Mouse (Mus musculus): ENCODE results near the gene Irak2. TPM values are rescaled to one million over a fixed set of nuclear protein-coding genes. Genes with fewer than 3 reads are reported as not detected.

Irak2 gene
- polyA plus RNA-seq, 1 experiment from 2014 or later: 7.9 TPM

GRCm38 (mm10) chr6:113642605-113643004 lies 4.3 kb downstream of the Irak2 start:
- H3K9ac ChIP-seq: no peak overlapping the region
- H3K4me3 ChIP-seq: no peak overlapping the region
- no peaks in the 10 kb centered on the region for H3K27me3 ChIP-seq (replicated peaks)
- no peaks in the 10 kb centered on the region for H3K36me3 ChIP-seq
- H3K4me2 ChIP-seq: no peak overlapping the region
- no peak overlapping the region for H3K27ac ChIP-seq (ENCODE audit: poor library complexity, severe bottlenecking)
- WGBS: 77% methylated on average over 8 of the region's 8 CpGs
- no peaks in the 10 kb centered on the region for H3K9me3 ChIP-seq (replicated peaks)
- no peak for ATAC-seq (ENCODE audit: insufficient number of reproducible peaks, low FRiP score)
- peaks cover 3% of the 10 kb centered on the region; the same call in 1 of the 2 replicates for H3K4me1 ChIP-seq (replicated peaks)

- Histone ChIP-seq H3K4me1 (replicated peaks) (peaks cover 3% of the 10 kb centered on the region; the same call in 1 of the 2 replicates), H3K9me3 (replicated peaks) (no peaks in the 10 kb centered on the region), H3K27ac (ENCODE audit: poor library complexity, severe bottlenecking) (no peak overlapping the region), H3K27me3 (replicated peaks) (no peaks in the 10 kb centered on the region), H3K4me2 (no peak overlapping the region), H3K4me3 (no peak overlapping the region), H3K36me3 (no peaks in the 10 kb centered on the region), H3K9ac (no peak overlapping the region)
- 72% methylated on average over 4 of the region's 4 CpGs for WGBS
- no peak for ATAC-seq (ENCODE audit: insufficient number of reproducible peaks, low FRiP score)
These were observed 4.8 kb downstream of the Irak2 start for GRCm38 (mm10) chr6:113643021-113643420.

- no peak overlapping the region for H3K9ac ChIP-seq
- no peaks in the 10 kb centered on the region for H3K9me3 ChIP-seq (replicated peaks)
- no peaks in the 10 kb centered on the region for H3K27me3 ChIP-seq (replicated peaks)
- H3K4me1 ChIP-seq (replicated peaks): no peaks in the 10 kb centered on the region; the same call in 1 of the 2 replicates
- WGBS: 93% methylated on average over 2 of the region's 2 CpGs
- no peaks in the 10 kb centered on the region for H3K36me3 ChIP-seq
- ATAC-seq (ENCODE audit: insufficient number of reproducible peaks, low FRiP score): no peak
- no peak overlapping the region for H3K4me2 ChIP-seq
- 0 out of 2 replicates have a peak overlapping the region, but pooled peaks have one; percentile 53 for H3K27ac ChIP-seq (ENCODE audit: poor library complexity, severe bottlenecking)
- H3K4me3 ChIP-seq: no peak overlapping the region
These were observed 5.7 kb downstream of the Irak2 start for GRCm38 (mm10) chr6:113643967-113644366.

GRCm38 (mm10) chr6:113644808-113645207 lies 6.5 kb downstream of the Irak2 start:
- Histone ChIP-seq H3K4me3 (no peak overlapping the region), H3K9ac (no peak overlapping the region), H3K4me2 (no peak overlapping the region), H3K36me3 (no peaks in the 10 kb centered on the region), H3K27me3 (replicated peaks) (no peaks in the 10 kb centered on the region), H3K4me1 (replicated peaks) (no peaks in the 10 kb centered on the region; the same call in 1 of the 2 replicates), H3K9me3 (replicated peaks) (no peaks in the 10 kb centered on the region), H3K27ac (ENCODE audit: poor library complexity, severe bottlenecking) (peak overlapping the region; percentile 53; the same call in 1 of the 2 replicates)
- 0 out of 2 replicates have a peak, but pooled peaks have one; percentile 51 for ATAC-seq (ENCODE audit: insufficient number of reproducible peaks, low FRiP score)
- 63% methylated on average over 8 of the region's 8 CpGs for WGBS

GRCm38 (mm10) chr6:113649346-113650196 lies 11.3 kb downstream of the Irak2 start:
- Histone ChIP-seq H3K4me3 (no peak overlapping the region), H3K36me3 (no peaks in the 10 kb centered on the region), H3K4me2 (no peak overlapping the region), H3K4me1 (replicated peaks) (no peaks in the 10 kb centered on the region; the same call in 1 of the 2 replicates), H3K9me3 (replicated peaks) (no peaks in the 10 kb centered on the region), H3K9ac (no peak overlapping the region), H3K27me3 (replicated peaks) (no peaks in the 10 kb centered on the region), H3K27ac (ENCODE audit: poor library complexity, severe bottlenecking) (no peak overlapping the region)
- 82% methylated on average over 7 of the region's 7 CpGs for WGBS
- no peak for ATAC-seq (ENCODE audit: insufficient number of reproducible peaks, low FRiP score)

GRCm38 (mm10) chr6:113650197-113650640 lies 12.0 kb downstream of the Irak2 start:
- ATAC-seq (ENCODE audit: insufficient number of reproducible peaks, low FRiP score): no peak
- Histone ChIP-seq H3K4me2 (no peak overlapping the region), H3K27me3 (replicated peaks) (no peaks in the 10 kb centered on the region), H3K4me3 (no peak overlapping the region), H3K9ac (no peak overlapping the region), H3K27ac (ENCODE audit: poor library complexity, severe bottlenecking) (no peak overlapping the region), H3K4me1 (replicated peaks) (0 out of 2 replicates have a peak, but pooled peaks cover 4% of the 10 kb centered on the region), H3K9me3 (replicated peaks) (no peaks in the 10 kb centered on the region), H3K36me3 (no peaks in the 10 kb centered on the region)
- WGBS: 66% methylated on average over 4 of the region's 4 CpGs

- H3K4me3 ChIP-seq: no peak overlapping the region
- H3K27ac ChIP-seq (ENCODE audit: poor library complexity, severe bottlenecking): no peak overlapping the region
- no peak overlapping the region for H3K4me2 ChIP-seq
- no peak for ATAC-seq (ENCODE audit: insufficient number of reproducible peaks, low FRiP score)
- no peaks in the 10 kb centered on the region for H3K27me3 ChIP-seq (replicated peaks)
- H3K36me3 ChIP-seq: no peaks in the 10 kb centered on the region
- H3K4me1 ChIP-seq (replicated peaks): 0 out of 2 replicates have a peak, but pooled peaks cover 4% of the 10 kb centered on the region
- H3K9me3 ChIP-seq (replicated peaks): no peaks in the 10 kb centered on the region
- H3K9ac ChIP-seq: no peak overlapping the region
- WGBS: 61% methylated on average over 3 of the region's 3 CpGs
These were observed 13.4 kb downstream of the Irak2 start for GRCm38 (mm10) chr6:113651626-113652025.

GRCm38 (mm10) chr6:113653551-113653950 lies 15.3 kb downstream of the Irak2 start:
- no peaks in the 10 kb centered on the region for H3K27me3 ChIP-seq (replicated peaks)
- H3K27ac ChIP-seq (ENCODE audit: poor library complexity, severe bottlenecking): no peak overlapping the region
- no peaks in the 10 kb centered on the region for H3K36me3 ChIP-seq
- H3K4me3 ChIP-seq: no peak overlapping the region
- H3K4me1 ChIP-seq (replicated peaks): peaks cover 7% of the 10 kb centered on the region; the same call in 1 of the 2 replicates
- H3K9me3 ChIP-seq (replicated peaks): no peaks in the 10 kb centered on the region
- ATAC-seq (ENCODE audit: insufficient number of reproducible peaks, low FRiP score): no peak
- no peak overlapping the region for H3K4me2 ChIP-seq
- WGBS: 85% methylated on average over 7 of the region's 7 CpGs
- no peak overlapping the region for H3K9ac ChIP-seq

- H3K9me3 ChIP-seq (replicated peaks): no peaks in the 10 kb centered on the region
- no peaks in the 10 kb centered on the region for H3K36me3 ChIP-seq
- no peak overlapping the region for H3K4me2 ChIP-seq
- no peaks in the 10 kb centered on the region for H3K27me3 ChIP-seq (replicated peaks)
- no peak for ATAC-seq (ENCODE audit: insufficient number of reproducible peaks, low FRiP score)
- no peak overlapping the region for H3K4me3 ChIP-seq
- WGBS: 68% methylated on average over 8 of the region's 8 CpGs
- H3K27ac ChIP-seq (ENCODE audit: poor library complexity, severe bottlenecking): no peak overlapping the region
- H3K4me1 ChIP-seq (replicated peaks): peaks cover 9% of the 10 kb centered on the region
- no peak overlapping the region for H3K9ac ChIP-seq
These were observed 15.8 kb downstream of the Irak2 start for GRCm38 (mm10) chr6:113654102-113654501.

GRCm38 (mm10) chr6:113654753-113655397 lies 16.6 kb downstream of the Irak2 start:
- Histone ChIP-seq H3K4me1 (replicated peaks) (peaks cover 16% of the 10 kb centered on the region), H3K9ac (no peak overlapping the region), H3K4me3 (no peak overlapping the region), H3K4me2 (no peak overlapping the region), H3K27ac (ENCODE audit: poor library complexity, severe bottlenecking) (no peak overlapping the region), H3K36me3 (no peaks in the 10 kb centered on the region), H3K9me3 (replicated peaks) (no peaks in the 10 kb centered on the region), H3K27me3 (replicated peaks) (no peaks in the 10 kb centered on the region)
- WGBS: 72% methylated on average over 16 of the region's 16 CpGs
- no peak for ATAC-seq (ENCODE audit: insufficient number of reproducible peaks, low FRiP score)

- ATAC-seq (ENCODE audit: insufficient number of reproducible peaks, low FRiP score): no peak
- H3K4me3 ChIP-seq: no peak overlapping the region
- no peak overlapping the region for H3K9ac ChIP-seq
- 82% methylated on average over 3 of the region's 3 CpGs for WGBS
- H3K36me3 ChIP-seq: no peaks in the 10 kb centered on the region
- no peak overlapping the region for H3K27ac ChIP-seq (ENCODE audit: poor library complexity, severe bottlenecking)
- peaks cover 22% of the 10 kb centered on the region for H3K4me1 ChIP-seq (replicated peaks)
- H3K4me2 ChIP-seq: no peak overlapping the region
- no peaks in the 10 kb centered on the region for H3K9me3 ChIP-seq (replicated peaks)
- no peaks in the 10 kb centered on the region for H3K27me3 ChIP-seq (replicated peaks)
These were observed 17.2 kb downstream of the Irak2 start for GRCm38 (mm10) chr6:113655475-113655874.
